Mouse (Mus musculus): ENCODE results near the gene Cux1.
"Not testable (repeated sequence)": the region's sequence is repeated elsewhere in the genome, so short reads cannot be mapped to it uniquely, and the experiment has no call there.

Gene Cux1

GRCm38 (mm10) chr5:136470985-136471735, 96.1 kb downstream of the Cux1 start:
- not testable (repeated sequence) for DNase-seq (ENCODE audit: low read depth)

- no peak for DNase-seq (ENCODE audit: low read depth)
Measured at GRCm38 (mm10) chr5:136469301-136469700, 98.0 kb downstream of the Cux1 start.

GRCm38 (mm10) chr5:136467360-136467999, 99.8 kb downstream of the Cux1 start:
- peak; percentile 44 for DNase-seq (ENCODE audit: low read depth)

GRCm38 (mm10) chr5:136465770-136466406, 101.4 kb downstream of the Cux1 start:
- peak; percentile 46 for DNase-seq (ENCODE audit: low read depth)

GRCm38 (mm10) chr5:136465366-136465765, 101.9 kb downstream of the Cux1 start:
- DNase-seq (ENCODE audit: low read depth) = no peak

GRCm38 (mm10) chr5:136464849-136465248, 102.4 kb downstream of the Cux1 start:
- DNase-seq (ENCODE audit: low read depth) = peak; percentile 7

GRCm38 (mm10) chr5:136464128-136464527, 103.2 kb downstream of the Cux1 start:
- DNase-seq (ENCODE audit: low read depth) = peak; percentile 12

- no peak for DNase-seq (ENCODE audit: low read depth)
Measured at GRCm38 (mm10) chr5:136462613-136463012, 104.7 kb downstream of the Cux1 start.

GRCm38 (mm10) chr5:136459901-136460300, 107.4 kb downstream of the Cux1 start:
- DNase-seq (ENCODE audit: low read depth) = peak; percentile 80

GRCm38 (mm10) chr5:136458893-136459499, 108.3 kb downstream of the Cux1 start:
- DNase-seq (ENCODE audit: low read depth) = peak; percentile 45

GRCm38 (mm10) chr5:136458102-136458863, 109.0 kb downstream of the Cux1 start:
- DNase-seq (ENCODE audit: low read depth) = peak; percentile 57

GRCm38 (mm10) chr5:136456395-136456794, 110.9 kb downstream of the Cux1 start:
- peak; percentile 17 for DNase-seq (ENCODE audit: low read depth)

GRCm38 (mm10) chr5:136452681-136453080, 114.6 kb downstream of the Cux1 start:
- DNase-seq (ENCODE audit: low read depth) = no peak

- DNase-seq (ENCODE audit: low read depth) = peak; percentile 52
Measured at GRCm38 (mm10) chr5:136449801-136450200, 117.5 kb downstream of the Cux1 start.

GRCm38 (mm10) chr5:136445967-136446366, 121.3 kb downstream of the Cux1 start:
- no peak for DNase-seq (ENCODE audit: low read depth)

GRCm38 (mm10) chr5:136442238-136443187, 124.8 kb downstream of the Cux1 start:
- no peak for DNase-seq (ENCODE audit: low read depth)

GRCm38 (mm10) chr5:136429647-136430046, 137.6 kb downstream of the Cux1 start:
- DNase-seq (ENCODE audit: low read depth) = no peak

- no peak for DNase-seq (ENCODE audit: low read depth)
Measured at GRCm38 (mm10) chr5:136428498-136429060, 138.7 kb downstream of the Cux1 start.

- DNase-seq (ENCODE audit: low read depth) = no peak
Measured at GRCm38 (mm10) chr5:136427772-136428497, 139.4 kb downstream of the Cux1 start.

All from induced T-regulatory cell, adult 2 months (primary cell).